Mouse (Mus musculus): ENCODE results near the gene Serpina3m. TPM values are rescaled to one million over a fixed set of nuclear protein-coding genes. Genes with fewer than 3 reads are reported as not detected.

The Serpina3m gene
- polyA plus RNA-seq, 1 experiment from 2014 or later, result not detected

- H3K4me3 ChIP-seq (ENCODE audit: low read depth, low read length), result no peak overlapping the region
- no peaks in the 10 kb centered on the region for H3K27me3 ChIP-seq (replicated peaks; ENCODE audit: insufficient read depth, low read length)
- H3K36me3 ChIP-seq (ENCODE audit: insufficient read depth, low read length), result no peaks in the 10 kb centered on the region
- TF ChIP-seq EP300 (IDR thresholded peaks at IDR 0.05) (no peak), CTCF (IDR thresholded peaks at IDR 0.05) (no peak)
- WGBS, result 41% methylated on average over 10 of the region's 10 CpGs
- H3K27ac ChIP-seq (ENCODE audit: low read length), result no peak overlapping the region
- H3K9ac ChIP-seq (replicated peaks; ENCODE audit: low read depth), result no peak overlapping the region
- ATAC-seq (no peak), DNase-seq (ENCODE audit: low spot score) (no peak)
- no peak overlapping the region for H3K4me2 ChIP-seq (replicated peaks; ENCODE audit: low read depth, low read length)
- no peaks in the 10 kb centered on the region for H3K9me3 ChIP-seq (ENCODE audit: low read length)
- H3K4me1 ChIP-seq (ENCODE audit: insufficient read depth, low read depth, low read length), result no peaks in the 10 kb centered on the region
Observed at GRCm38 (mm10) chr12:104431359-104431758, 93.1 kb downstream of the Serpina3m start.

GRCm38 (mm10) chr12:104433214-104433613, 94.9 kb downstream of the Serpina3m start:
- Histone ChIP-seq H3K4me2 (replicated peaks; ENCODE audit: low read depth, low read length) (no peak overlapping the region), H3K36me3 (ENCODE audit: insufficient read depth, low read length) (no peaks in the 10 kb centered on the region), H3K4me3 (ENCODE audit: low read depth, low read length) (no peak overlapping the region), H3K9me3 (ENCODE audit: low read length) (no peaks in the 10 kb centered on the region), H3K9ac (replicated peaks; ENCODE audit: low read depth) (no peak overlapping the region), H3K27ac (ENCODE audit: low read length) (no peak overlapping the region), H3K27me3 (replicated peaks; ENCODE audit: insufficient read depth, low read length) (no peaks in the 10 kb centered on the region), H3K4me1 (ENCODE audit: insufficient read depth, low read depth, low read length) (no peaks in the 10 kb centered on the region)
- ATAC-seq (no peak), DNase-seq (ENCODE audit: low spot score) (no peak)
- WGBS, result 52% methylated on average over 7 of the region's 7 CpGs
- no peak for TF ChIP-seq EP300 (IDR thresholded peaks at IDR 0.05)
- TF ChIP-seq CTCF (IDR thresholded peaks at IDR 0.05), result no peak

GRCm38 (mm10) chr12:104433951-104434735, 95.9 kb downstream of the Serpina3m start:
- ATAC-seq, result no peak

GRCm38 (mm10) chr12:104440087-104440760, 101.9 kb downstream of the Serpina3m start:
- Histone ChIP-seq H3K27me3 (replicated peaks; ENCODE audit: insufficient read depth, low read length) (no peaks in the 10 kb centered on the region), H3K36me3 (ENCODE audit: insufficient read depth, low read length) (no peaks in the 10 kb centered on the region), H3K27ac (ENCODE audit: low read length) (no peak overlapping the region), H3K4me2 (replicated peaks; ENCODE audit: low read depth, low read length) (no peak overlapping the region), H3K4me1 (ENCODE audit: insufficient read depth, low read depth, low read length) (no peaks in the 10 kb centered on the region), H3K4me3 (ENCODE audit: low read depth, low read length) (no peak overlapping the region), H3K9ac (replicated peaks; ENCODE audit: low read depth) (no peak overlapping the region), H3K9me3 (ENCODE audit: low read length) (no peaks in the 10 kb centered on the region)
- TF ChIP-seq EP300 (IDR thresholded peaks at IDR 0.05) (no peak), CTCF (IDR thresholded peaks at IDR 0.05) (peak; percentile 94)
- DNase-seq (ENCODE audit: low spot score), result peak; percentile 69
- 8% methylated on average over 22 of the region's 22 CpGs for WGBS
- ATAC-seq, result peak; percentile 38; the same call in 1 of the 2 replicates

More at GRCm38 (mm10) chr12:104433951-104434735, 95.9 kb downstream of the Serpina3m start:
- TF ChIP-seq CTCF (IDR thresholded peaks at IDR 0.05) (no peak), EP300 (IDR thresholded peaks at IDR 0.05) (no peak)
- Histone ChIP-seq H3K4me2 (replicated peaks; ENCODE audit: low read depth, low read length) (no peak overlapping the region), H3K27ac (ENCODE audit: low read length) (no peak overlapping the region), H3K9ac (replicated peaks; ENCODE audit: low read depth) (no peak overlapping the region), H3K4me1 (ENCODE audit: insufficient read depth, low read depth, low read length) (no peaks in the 10 kb centered on the region), H3K4me3 (ENCODE audit: low read depth, low read length) (no peak overlapping the region), H3K27me3 (replicated peaks; ENCODE audit: insufficient read depth, low read length) (no peaks in the 10 kb centered on the region), H3K9me3 (ENCODE audit: low read length) (no peaks in the 10 kb centered on the region), H3K36me3 (ENCODE audit: insufficient read depth, low read length) (no peaks in the 10 kb centered on the region)
- WGBS, result 70% methylated on average over 20 of the region's 20 CpGs
- no peak for DNase-seq (ENCODE audit: low spot score)

GRCm38 (mm10) chr12:104443716-104444115, 105.4 kb downstream of the Serpina3m start:
- 83% methylated on average over 11 of the region's 11 CpGs for WGBS

More at GRCm38 (mm10) chr12:104443716-104444115, 105.4 kb downstream of the Serpina3m start:
- Histone ChIP-seq H3K4me1 (ENCODE audit: insufficient read depth, low read depth, low read length) (no peaks in the 10 kb centered on the region), H3K4me3 (ENCODE audit: low read depth, low read length) (no peak overlapping the region), H3K9me3 (ENCODE audit: low read length) (no peaks in the 10 kb centered on the region), H3K36me3 (ENCODE audit: insufficient read depth, low read length) (no peaks in the 10 kb centered on the region), H3K27me3 (replicated peaks; ENCODE audit: insufficient read depth, low read length) (no peaks in the 10 kb centered on the region), H3K4me2 (replicated peaks; ENCODE audit: low read depth, low read length) (no peak overlapping the region), H3K9ac (replicated peaks; ENCODE audit: low read depth) (no peak overlapping the region), H3K27ac (ENCODE audit: low read length) (no peak overlapping the region)
- no peak for TF ChIP-seq EP300 (IDR thresholded peaks at IDR 0.05)
- ATAC-seq (no peak), DNase-seq (ENCODE audit: low spot score) (no peak)

Other genes with a start within 250 kb of the Serpina3m start
- gene Serpina5, start 237.4 kb upstream of the Serpina3m start, polyA plus RNA-seq (2015; fragmentation: Nextera tagmentation; extraction: Ambion mirVana), result not detected in 2 replicates
- not detected in 2 replicates for gene Serpina3a, start 225.8 kb upstream of the Serpina3m start, polyA plus RNA-seq (2015; fragmentation: Nextera tagmentation; extraction: Ambion mirVana)
- not detected in 2 replicates for gene Serpina3b, start 210.5 kb upstream of the Serpina3m start, polyA plus RNA-seq (2015; fragmentation: Nextera tagmentation; extraction: Ambion mirVana)
- gene Serpina3c, start 184.6 kb upstream of the Serpina3m start, polyA plus RNA-seq (2015; fragmentation: Nextera tagmentation; extraction: Ambion mirVana), result 4.3 and 5.6 TPM in 2 replicates
- gene Serpina3f, start 123.9 kb upstream of the Serpina3m start, polyA plus RNA-seq (2015; fragmentation: Nextera tagmentation; extraction: Ambion mirVana), result 0.99 and 1.8 TPM in 2 replicates
- 27.1 and 33.7 TPM in 2 replicates for gene Serpina3g, start 102.2 kb upstream of the Serpina3m start, polyA plus RNA-seq (2015; fragmentation: Nextera tagmentation; extraction: Ambion mirVana)
- 1.2 and 1.3 TPM in 2 replicates for gene Serpina3i, start 75.4 kb upstream of the Serpina3m start, polyA plus RNA-seq (2015; fragmentation: Nextera tagmentation; extraction: Ambion mirVana)
- gene Serpina3j, start 23.9 kb upstream of the Serpina3m start, polyA plus RNA-seq (2015; fragmentation: Nextera tagmentation; extraction: Ambion mirVana), result not detected in 2 replicates
- 0.06 and 0.07 TPM in 2 replicates for gene Serpina3k, start within 50 bp of the Serpina3m start, polyA plus RNA-seq (2015; fragmentation: Nextera tagmentation; extraction: Ambion mirVana)
- gene Serpina3n, start 68.2 kb downstream of the Serpina3m start, polyA plus RNA-seq (2015; fragmentation: Nextera tagmentation; extraction: Ambion mirVana), result 7.9 and 12.1 TPM in 2 replicates
- gene Gsc, start 134.8 kb downstream of the Serpina3m start, polyA plus RNA-seq (2015; fragmentation: Nextera tagmentation; extraction: Ambion mirVana), result not detected in 2 replicates